Comparison of ENCODE assay signal across 8 mouse cellular contexts in genomic region chr12:3366190-3366956, GRCm38 (mm10). TPM values are rescaled to one million over a fixed set of nuclear protein-coding genes. Genes with fewer than 3 reads are reported as not detected.
DNase-seq lines count a peak whose midpoint lies in the region; ATAC-seq and TF ChIP-seq lines count a peak whose summit lies in the region.

No protein-coding gene starts in this region.

- WGBS in kidney, embryonic 16.5 days, result 64% methylated on average over 22 of the region's 22 CpGs
- 65% methylated on average over 22 of the region's 22 CpGs for WGBS in embryonic facial prominence, embryonic 15.5 days
- WGBS in hindbrain, postnatal 0 days, result 64% methylated on average over 22 of the region's 22 CpGs
- WGBS in midbrain, postnatal 0 days, result 66% methylated on average over 22 of the region's 22 CpGs

- no peaks in the 10 kb centered on the region for H3K9me3 ChIP-seq in kidney, embryonic 16.5 days (ENCODE audit: low read length)
- no peaks in the 10 kb centered on the region for H3K9me3 ChIP-seq in embryonic facial prominence, embryonic 15.5 days (replicated peaks)
- H3K9me3 ChIP-seq in hindbrain, postnatal 0 days (ENCODE audit: low read length), result no peaks in the 10 kb centered on the region
- no peaks in the 10 kb centered on the region for H3K9me3 ChIP-seq in midbrain, postnatal 0 days (ENCODE audit: low read length)

- H3K27ac ChIP-seq in kidney, embryonic 16.5 days (ENCODE audit: low read length), result no peak overlapping the region
- H3K27ac ChIP-seq in embryonic facial prominence, embryonic 15.5 days (replicated peaks), result no peak overlapping the region
- peak overlapping the region; percentile 90; the same call in 1 of the 2 replicates for H3K27ac ChIP-seq in hindbrain, postnatal 0 days
- peak overlapping the region; percentile 99 for H3K27ac ChIP-seq in midbrain, postnatal 0 days (ENCODE audit: low read depth, low read length)

- no peak for TF ChIP-seq CTCF in hindbrain, postnatal 0 days (IDR thresholded peaks at IDR 0.05; ENCODE audit: low read depth)
- no peak for TF ChIP-seq CTCF in midbrain, postnatal 0 days (IDR thresholded peaks at IDR 0.05)

- H3K27me3 ChIP-seq in kidney, embryonic 16.5 days (ENCODE audit: insufficient read depth, low read length), result no peaks in the 10 kb centered on the region
- no peaks in the 10 kb centered on the region for H3K27me3 ChIP-seq in embryonic facial prominence, embryonic 15.5 days
- no peaks in the 10 kb centered on the region for H3K27me3 ChIP-seq in hindbrain, postnatal 0 days (ENCODE audit: insufficient read depth, low read length)
- no peaks in the 10 kb centered on the region for H3K27me3 ChIP-seq in midbrain, postnatal 0 days (ENCODE audit: insufficient read depth, low read length)

- peak overlapping the region; percentile 87 for H3K4me3 ChIP-seq in kidney, embryonic 16.5 days (ENCODE audit: low read length)
- H3K4me3 ChIP-seq in embryonic facial prominence, embryonic 15.5 days (replicated peaks), result peak overlapping the region; percentile 82
- H3K4me3 ChIP-seq in hindbrain, postnatal 0 days (ENCODE audit: low read length), result peak overlapping the region; percentile 64
- peak overlapping the region; percentile 85 for H3K4me3 ChIP-seq in midbrain, postnatal 0 days (ENCODE audit: low read depth, low read length)

- peak; percentile 14; the same call in 1 of the 2 replicates for ATAC-seq in kidney, embryonic 16.5 days (ENCODE audit: low FRiP score, low TSS enrichment)
- no peak for ATAC-seq in embryonic facial prominence, embryonic 15.5 days (ENCODE audit: insufficient number of reproducible peaks, low FRiP score, low TSS enrichment, low read depth)
- no peak; the same call in 1 of the 2 replicates for ATAC-seq in hindbrain, postnatal 0 days
- peak; percentile 41; the same call in 1 of the 2 replicates for ATAC-seq in midbrain, postnatal 0 days (ENCODE audit: low FRiP score)

- DNase-seq in kidney, postnatal 25 days, result no peak
- DNase-seq in hindbrain, postnatal 0 days (ENCODE audit: low spot score), result no peak
- no peak for DNase-seq in midbrain, postnatal 0 days (ENCODE audit: low spot score)
- DNase-seq in adrenal gland, adult 2 months, result no peak
- DNase-seq in adipocyte (ENCODE audit: low spot score), result no peak
- DNase-seq in layer of hippocampus, adult 9-11 months, result no peak

- peaks cover 32% of the 10 kb centered on the region for H3K4me1 ChIP-seq in kidney, embryonic 16.5 days (ENCODE audit: insufficient read depth, low read length)
- H3K4me1 ChIP-seq in embryonic facial prominence, embryonic 15.5 days, result peaks cover 51% of the 10 kb centered on the region
- peaks cover 32% of the 10 kb centered on the region for H3K4me1 ChIP-seq in hindbrain, postnatal 0 days (ENCODE audit: insufficient read depth, low read length)
- H3K4me1 ChIP-seq in midbrain, postnatal 0 days (ENCODE audit: insufficient read depth, low read length), result peaks cover 29% of the 10 kb centered on the region

- peak overlapping the region; percentile 95 for H3K4me2 ChIP-seq in kidney, embryonic 16.5 days (replicated peaks; ENCODE audit: low read depth, low read length)
- peak overlapping the region; percentile 87 for H3K4me2 ChIP-seq in embryonic facial prominence, embryonic 15.5 days (replicated peaks)
- peak overlapping the region; percentile 95 for H3K4me2 ChIP-seq in hindbrain, postnatal 0 days (ENCODE audit: low read depth, low read length)
- H3K4me2 ChIP-seq in midbrain, postnatal 0 days (ENCODE audit: low read depth, low read length, poor library complexity, severe bottlenecking), result peak overlapping the region; percentile 92

- peaks cover 15% of the 10 kb centered on the region for H3K36me3 ChIP-seq in kidney, embryonic 16.5 days (ENCODE audit: insufficient read depth, low read length)
- peaks cover 17% of the 10 kb centered on the region for H3K36me3 ChIP-seq in embryonic facial prominence, embryonic 15.5 days
- no peaks in the 10 kb centered on the region; the same call in 1 of the 2 replicates for H3K36me3 ChIP-seq in hindbrain, postnatal 0 days (ENCODE audit: insufficient read depth, low read length)
- no peaks in the 10 kb centered on the region for H3K36me3 ChIP-seq in midbrain, postnatal 0 days (ENCODE audit: insufficient read depth, low read length)

- H3K9ac ChIP-seq in kidney, embryonic 16.5 days (replicated peaks; ENCODE audit: low read length), result peak overlapping the region; percentile 85
- peak overlapping the region; percentile 74 for H3K9ac ChIP-seq in embryonic facial prominence, embryonic 15.5 days
- peak overlapping the region; percentile 94 for H3K9ac ChIP-seq in hindbrain, postnatal 0 days (replicated peaks; ENCODE audit: low read length)
- peak overlapping the region; percentile 97 for H3K9ac ChIP-seq in midbrain, postnatal 0 days (replicated peaks; ENCODE audit: low read length, poor library complexity, severe bottlenecking)

RNA-seq across cellular contexts. Expression of gene Kif3c, which starts 1.4 kb away (rescaled TPM):
- polyA plus RNA-seq in kidney, embryonic 16.5 days (2015; fragmentation: Nextera tagmentation; extraction: Ambion mirVana), result 12.3 and 13.6 TPM in 2 replicates
- 13.2 and 14.8 TPM in 2 replicates for polyA plus RNA-seq in embryonic facial prominence, embryonic 15.5 days (2015; fragmentation: Nextera tagmentation; extraction: Ambion mirVana)
- total RNA-seq in hindbrain, postnatal 0 days (2014; rRNA removed), result 142 and 150 TPM in 2 replicates
- polyA plus RNA-seq in hindbrain, postnatal 0 days (2015; fragmentation: Nextera tagmentation; extraction: Ambion mirVana), result 56.0 and 58.5 TPM in 2 replicates
- total RNA-seq in midbrain, postnatal 0 days (2014; rRNA removed), result 172 and 176 TPM in 2 replicates
- 70.0 and 70.7 TPM in 2 replicates for polyA plus RNA-seq in midbrain, postnatal 0 days (2015; fragmentation: Nextera tagmentation; extraction: Ambion mirVana)
- 10 to 100 TPM; 17.5 to 26.9 TPM for total RNA-seq in adrenal gland, adult 2 months (2021)
- polyA plus RNA-seq in adrenal gland, adult 2 months (2012; rRNA removed), result 11.3 and 21.2 TPM in 2 replicates

RNA-seq across cellular contexts. Expression of gene Rab10, which starts 56.6 kb away (rescaled TPM):
- polyA plus RNA-seq in kidney, embryonic 16.5 days (2015; fragmentation: Nextera tagmentation; extraction: Ambion mirVana), result 65.1 and 68.4 TPM in 2 replicates
- polyA plus RNA-seq in embryonic facial prominence, embryonic 15.5 days (2015; fragmentation: Nextera tagmentation; extraction: Ambion mirVana), result 90.2 and 96.1 TPM in 2 replicates
- 202 and 220 TPM in 2 replicates for total RNA-seq in hindbrain, postnatal 0 days (2014; rRNA removed)
- 133 and 140 TPM in 2 replicates for polyA plus RNA-seq in hindbrain, postnatal 0 days (2015; fragmentation: Nextera tagmentation; extraction: Ambion mirVana)
- 243 and 253 TPM in 2 replicates for total RNA-seq in midbrain, postnatal 0 days (2014; rRNA removed)
- polyA plus RNA-seq in midbrain, postnatal 0 days (2015; fragmentation: Nextera tagmentation; extraction: Ambion mirVana), result 142 and 151 TPM in 2 replicates
- total RNA-seq in adrenal gland, adult 2 months (2021), result 100 to 1,000 TPM; 195 to 206 TPM
- 60.6 and 65.6 TPM in 2 replicates for polyA plus RNA-seq in adrenal gland, adult 2 months (2012; rRNA removed)

Comparison
In these comparisons a context has a peak if more than half of its experiments do, and no peak if none do; other contexts are left out.
1. ATAC-seq: peak in kidney, embryonic 16.5 days (single experiment) and midbrain, postnatal 0 days (single experiment); none in embryonic facial prominence, embryonic 15.5 days (single experiment) and hindbrain, postnatal 0 days (single experiment).
2. H3K27ac ChIP-seq: peak in hindbrain, postnatal 0 days (single experiment) and midbrain, postnatal 0 days (single experiment); none in kidney, embryonic 16.5 days (single experiment) and embryonic facial prominence, embryonic 15.5 days (single experiment).
3. Peak in every context shown above with its lines, with median percentiles within 50 percentile points of each other: H3K4me2 ChIP-seq, H3K4me3 ChIP-seq and H3K9ac ChIP-seq.